Mouse (Mus musculus) C2C12 (cell line): Measurements from ENCODE around the gene Cyp4v3. TPM values are rescaled to one million over a fixed set of nuclear protein-coding genes. Genes with fewer than 3 reads are reported as not detected.
"Not testable (repeated sequence)": the region's sequence is repeated elsewhere in the genome, so short reads cannot be mapped to it uniquely, and the experiment has no call there.

Source experiments
- H3K27me3 ChIP-seq: one replicate; pipeline ENCODE4 v1.6.1; 2011; ENCODE audit not compliant: control insufficient read depth, insufficient read depth, insufficient read length
- H3K36me3 ChIP-seq: one replicate; pipeline ENCODE4 v1.6.1; 2011; ENCODE audit not compliant: control insufficient read depth, insufficient read depth
- H3K4me3 ChIP-seq: one replicate; pipeline ENCODE4 v1.5.1; 2011; ENCODE audit warnings: mild to moderate bottlenecking, control low read depth; ENCODE audit not compliant: poor library complexity, insufficient read depth, severe bottlenecking
- H3K79me2 ChIP-seq: one replicate; pipeline ENCODE4 v1.6.1; 2011; ENCODE audit not compliant: control insufficient read depth, insufficient read depth
- H3K79me3 ChIP-seq: one replicate; pipeline ENCODE4 v1.6.1; 2011; ENCODE audit warnings: low read depth, control low read depth
- H3ac ChIP-seq: one replicate; pipeline ENCODE3; 2011; ENCODE audit warnings: low read depth; ENCODE audit not compliant: control insufficient read depth, insufficient read length
- CEBPB ChIP-seq: IDR thresholded peaks from one replicate; pipeline ENCODE4 v1.6.1; 2011; ENCODE audit warnings: low read depth, mild to moderate bottlenecking, control low read depth, moderate library complexity
- CTCF ChIP-seq: IDR thresholded peaks from one replicate; pipeline ENCODE4 v1.5.1; 2011; ENCODE audit not compliant: control insufficient read depth, insufficient read depth, insufficient read length
- FOSL1 ChIP-seq: IDR thresholded peaks from one replicate; pipeline ENCODE4 v1.8.0; 2011; ENCODE audit warnings: mild to moderate bottlenecking, low read length; ENCODE audit not compliant: poor library complexity, insufficient read depth, severe bottlenecking
- MAX ChIP-seq: IDR thresholded peaks from one replicate; pipeline ENCODE4 v1.6.1; 2011; ENCODE audit warnings: mild to moderate bottlenecking, control low read depth
- MYOD1 ChIP-seq: IDR thresholded peaks from one replicate; pipeline ENCODE4 v1.6.1; 2011; ENCODE audit warnings: low read depth; ENCODE audit not compliant: control insufficient read depth, insufficient read length
- MYOG ChIP-seq: IDR thresholded peaks from one replicate; pipeline ENCODE4 v1.6.1; 2011; ENCODE audit not compliant: control insufficient read depth, insufficient read length; ENCODE audit errors: extremely low read depth
- USF1 ChIP-seq: IDR thresholded peaks from one replicate; pipeline ENCODE4 v1.6.1; 2011; ENCODE audit warnings: low read depth, mild to moderate bottlenecking, control low read depth, moderate library complexity
- polyA plus RNA-seq: library from polyadenylated mRNA; unstranded; fragments of >200 nt; fragmentation: generic; extraction: Trizol; gene quantifications from one replicate; pipeline ENCODE4 v1.2.1, GENCODE M21; 2012; ENCODE audit warnings: missing spikeins

The Cyp4v3 gene
- polyA plus RNA-seq, 1 experiment: 0.07 TPM

GRCm38 (mm10) chr8:45345031-45345430 lies 12.0 kb upstream of the Cyp4v3 start:
- TF ChIP-seq MYOG: no peak
- TF ChIP-seq CTCF: peak; percentile 21
- no peak for TF ChIP-seq MYOD1
- no peak overlapping the region for H3K4me3 ChIP-seq
- no peaks in the 10 kb centered on the region for H3K36me3 ChIP-seq
- no peaks in the 10 kb centered on the region for H3K79me2 ChIP-seq
- no peak overlapping the region for H3ac ChIP-seq
- H3K27me3 ChIP-seq: no peaks in the 10 kb centered on the region
- no peaks in the 10 kb centered on the region for H3K79me3 ChIP-seq

GRCm38 (mm10) chr8:45344298-45344697 lies 11.3 kb upstream of the Cyp4v3 start:
- no peaks in the 10 kb centered on the region for H3K79me2 ChIP-seq
- no peaks in the 10 kb centered on the region for H3K27me3 ChIP-seq
- no peak for TF ChIP-seq MAX
- no peak for TF ChIP-seq CTCF
- no peak for TF ChIP-seq CEBPB
- TF ChIP-seq MYOD1: no peak
- no peak for TF ChIP-seq MYOG
- TF ChIP-seq USF1: no peak
- no peak for TF ChIP-seq FOSL1
- no peaks in the 10 kb centered on the region for H3K36me3 ChIP-seq
- no peak overlapping the region for H3ac ChIP-seq
- no peaks in the 10 kb centered on the region for H3K79me3 ChIP-seq
- no peak overlapping the region for H3K4me3 ChIP-seq

- Histone ChIP-seq H3K4me3 (no peak overlapping the region), H3K36me3 (no peaks in the 10 kb centered on the region), H3K79me3 (no peaks in the 10 kb centered on the region), H3K27me3 (no peaks in the 10 kb centered on the region), H3K79me2 (no peaks in the 10 kb centered on the region), H3ac (no peak overlapping the region)
- no peak for TF ChIP-seq CTCF
- no peak for TF ChIP-seq USF1
- no peak for TF ChIP-seq MYOG
- no peak for TF ChIP-seq MAX
- no peak for TF ChIP-seq CEBPB
- TF ChIP-seq FOSL1: no peak
- no peak for TF ChIP-seq MYOD1
Observed at GRCm38 (mm10) chr8:45341630-45342628, 8.9 kb upstream of the Cyp4v3 start.

GRCm38 (mm10) chr8:45333493-45333892 lies 477 bp upstream of the Cyp4v3 start:
- no peaks in the 10 kb centered on the region for H3K79me3 ChIP-seq

DNA sequence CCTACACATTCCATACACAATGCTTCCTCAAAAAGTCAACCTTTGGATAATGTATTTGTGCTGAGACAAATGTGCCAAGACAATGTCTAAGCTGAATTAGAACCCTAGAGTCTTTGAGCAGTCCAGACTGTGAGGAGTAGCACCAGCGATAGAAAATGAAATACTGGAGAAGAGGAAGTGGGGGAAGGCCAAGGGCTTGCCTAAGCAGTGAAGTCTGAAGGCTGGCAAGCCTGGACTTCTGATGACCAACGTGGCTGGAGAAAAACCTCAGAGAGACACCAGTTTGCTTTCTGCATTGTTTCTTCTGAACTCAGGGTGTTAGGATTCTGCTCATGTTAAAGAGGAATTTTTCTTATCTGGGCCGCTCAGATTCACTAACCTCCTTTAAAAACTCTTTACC lies 2.2 kb downstream of the Cyp4v3 start:
- no peak overlapping the region for H3K4me3 ChIP-seq
- no peaks in the 10 kb centered on the region for H3K36me3 ChIP-seq
- no peak for TF ChIP-seq CEBPB
- H3K79me2 ChIP-seq: no peaks in the 10 kb centered on the region
- no peaks in the 10 kb centered on the region for H3K79me3 ChIP-seq
- H3ac ChIP-seq: no peak overlapping the region
- peaks cover 5% of the 10 kb centered on the region for H3K27me3 ChIP-seq

More at GRCm38 (mm10) chr8:45333493-45333892, 477 bp upstream of the Cyp4v3 start:
- Histone ChIP-seq H3K79me2 (no peaks in the 10 kb centered on the region), H3ac (no peak overlapping the region), H3K4me3 (no peak overlapping the region), H3K27me3 (peaks cover 5% of the 10 kb centered on the region), H3K36me3 (no peaks in the 10 kb centered on the region)
- TF ChIP-seq FOSL1: no peak
- TF ChIP-seq MAX: no peak
- TF ChIP-seq MYOG: no peak
- no peak for TF ChIP-seq CEBPB
- TF ChIP-seq USF1: no peak
- no peak for TF ChIP-seq MYOD1
- TF ChIP-seq CTCF: no peak

DNA sequence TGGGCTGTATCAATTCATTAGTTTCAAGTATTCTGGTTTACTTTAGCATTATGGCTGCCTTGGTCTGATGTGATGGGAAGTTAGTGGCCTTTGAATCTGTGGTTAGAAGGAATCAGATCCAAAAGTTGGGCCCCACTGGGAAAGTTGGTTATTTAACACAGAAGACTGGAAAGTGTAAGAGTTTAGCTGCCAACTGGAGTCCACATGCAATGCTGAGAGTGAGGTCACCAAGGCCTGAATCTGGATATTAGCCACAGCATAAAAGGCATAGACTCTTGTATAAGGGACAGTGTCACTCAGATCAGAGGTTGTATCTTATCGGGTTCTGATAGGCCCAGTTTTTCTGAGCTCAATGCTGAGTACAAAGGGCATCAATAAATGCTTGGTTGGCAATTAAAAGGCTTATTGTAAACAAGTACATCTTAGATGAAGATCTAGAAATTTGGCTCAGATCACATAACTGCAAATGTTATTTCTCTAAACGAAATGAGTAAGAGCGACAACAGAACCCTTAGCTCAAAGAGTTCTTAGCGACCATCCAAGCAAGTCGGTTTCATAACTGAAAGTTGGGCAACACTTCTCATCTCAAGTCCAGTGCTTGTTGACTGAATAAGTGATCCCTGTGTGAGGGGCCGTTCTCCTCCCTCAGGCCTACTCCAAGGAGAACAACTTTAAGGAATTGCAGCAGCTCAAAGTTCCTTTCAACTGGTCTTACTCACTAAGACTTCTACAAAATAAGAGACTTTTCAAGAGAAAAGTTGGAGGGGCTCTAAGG lies 3.6 kb downstream of the Cyp4v3 start:
- Histone ChIP-seq H3K4me3 (no peak overlapping the region), H3K27me3 (peaks cover 5% of the 10 kb centered on the region), H3ac (no peak overlapping the region), H3K36me3 (no peaks in the 10 kb centered on the region), H3K79me2 (no peaks in the 10 kb centered on the region), H3K79me3 (no peaks in the 10 kb centered on the region)
- TF ChIP-seq FOSL1 (no peak), USF1 (no peak), MAX (no peak), CEBPB (no peak), CTCF (no peak), MYOD1 (no peak), MYOG (no peak)

DNA sequence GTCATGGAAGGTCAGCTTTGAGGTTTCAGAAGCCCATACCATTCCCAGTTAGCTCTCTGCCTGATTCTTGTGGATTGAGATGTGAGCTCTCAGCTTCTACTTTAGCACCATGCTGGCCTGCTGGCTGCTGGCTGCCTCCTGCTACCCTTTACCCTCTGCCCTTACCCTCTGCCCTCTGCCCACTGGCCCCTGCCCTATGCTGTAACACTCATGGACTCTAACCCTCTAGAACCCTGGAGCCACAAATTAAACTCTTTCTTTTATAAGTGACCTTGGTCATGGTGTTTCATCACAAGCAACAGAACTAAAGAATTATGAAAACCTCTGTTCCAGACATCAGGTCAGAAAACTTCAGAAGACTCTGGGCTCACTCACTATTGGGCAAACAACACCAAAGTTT lies 5.9 kb downstream of the Cyp4v3 start:
- H3K4me3 ChIP-seq, H3ac ChIP-seq, H3K27me3 ChIP-seq, H3K36me3 ChIP-seq, H3K79me2 ChIP-seq, H3K79me3 ChIP-seq: not testable (repeated sequence)
